Mouse (Mus musculus): ENCODE measurements around the gene Slc6a12. TPM values are rescaled to one million over a fixed set of nuclear protein-coding genes. Genes with fewer than 3 reads are reported as not detected.

Slc6a12 gene
- polyA plus RNA-seq (2012; rRNA removed), result 2.3 and 2.4 TPM in 2 replicates

DNA sequence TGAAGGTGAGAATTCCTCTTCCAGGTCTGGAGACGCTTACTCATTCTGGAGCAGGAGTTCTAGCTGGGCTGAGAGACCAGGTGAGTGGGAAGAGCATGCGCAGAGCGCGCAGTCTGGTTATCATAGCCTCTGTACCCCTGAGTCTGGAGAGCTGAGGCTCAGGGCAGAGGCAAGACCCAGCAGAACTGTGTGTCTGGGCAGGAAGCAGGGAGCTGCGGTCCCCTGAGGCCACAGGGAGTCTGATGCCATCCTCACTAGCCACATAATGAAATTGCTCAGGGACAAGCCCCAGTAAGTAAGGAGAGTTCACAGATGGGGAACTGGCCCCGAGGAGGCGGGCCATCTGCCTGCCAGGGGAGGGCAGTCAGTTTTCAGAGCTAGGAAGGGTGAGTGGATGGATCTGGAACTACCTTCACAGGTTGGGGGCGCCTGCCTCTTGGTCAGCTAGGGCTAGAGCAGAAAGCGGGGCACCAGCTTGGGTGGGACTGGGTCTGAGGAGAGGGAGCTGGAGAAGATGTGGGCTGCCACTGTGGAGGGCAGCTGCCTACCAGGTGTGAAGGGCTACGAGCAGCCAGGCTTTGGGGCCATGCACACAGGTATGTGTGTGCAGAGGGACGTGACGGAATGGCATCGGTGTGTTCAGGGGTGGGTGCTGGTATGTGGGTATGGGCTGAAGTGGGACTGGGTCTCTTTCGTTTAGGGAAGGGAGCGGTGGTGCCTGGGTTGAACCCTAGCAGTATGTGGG, at the start of gene Slc6a12:
Slc6a12 (plus strand) TSS at position 51 of the 745 bp plus-strand sequence.

DNA sequence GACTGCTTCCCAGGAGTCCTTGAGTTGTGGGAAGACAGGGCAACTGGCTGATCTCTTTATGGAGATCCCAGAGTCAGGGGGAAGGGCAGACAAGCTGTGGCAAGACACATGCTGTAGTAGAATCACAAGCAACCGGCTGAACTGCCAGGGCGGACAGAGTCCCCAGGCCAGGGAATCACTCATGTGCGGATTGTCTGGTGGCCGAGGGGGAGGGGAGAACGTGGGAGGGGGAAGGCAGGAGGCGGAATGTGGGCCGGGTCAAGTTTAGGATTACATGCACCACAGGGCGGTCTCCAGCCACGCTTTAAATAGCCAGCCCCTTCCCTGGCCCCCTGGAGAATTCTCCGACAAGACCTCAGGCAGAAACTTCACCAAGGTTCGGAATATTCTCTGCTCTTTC, 42.9 kb upstream of the Slc6a12 start, which contains the start of gene Slc6a13:
Slc6a13 (plus strand) TSS at position 274 of the 400 bp plus-strand sequence.

Other genes with a start within 250 kb of the Slc6a12 start
- gene Mical3, start 212.1 kb upstream of the Slc6a12 start, polyA plus RNA-seq (2012; rRNA removed), result 43.7 and 44.3 TPM in 2 replicates
- gene Pex26, start 159.4 kb upstream of the Slc6a12 start, polyA plus RNA-seq (2012; rRNA removed), result 23.9 and 24.4 TPM in 2 replicates
- 0.23 and 0.25 TPM in 2 replicates for gene Tuba8, start 132.4 kb upstream of the Slc6a12 start, polyA plus RNA-seq (2012; rRNA removed)
- 2.4 and 3.3 TPM in 2 replicates for gene Usp18, start 97.2 kb upstream of the Slc6a12 start, polyA plus RNA-seq (2012; rRNA removed)
- 26.4 and 27.7 TPM in 2 replicates for gene Slc6a13, start 42.8 kb upstream of the Slc6a12 start, polyA plus RNA-seq (2012; rRNA removed)
- gene Iqsec3, start 130.6 kb downstream of the Slc6a12 start, polyA plus RNA-seq (2012; rRNA removed), result 20.9 and 25.2 TPM in 2 replicates